Mouse (Mus musculus) adrenal gland, adult 2 months (tissue): ENCODE data around the gene Paqr8. TPM values are rescaled to one million over a fixed set of nuclear protein-coding genes. Genes with fewer than 3 reads are reported as not detected.

ENCODE experiments used
- DNase-seq: peaks from one replicate; pipeline ENCODE4 v3.0.0; 2021
- polyA plus RNA-seq: library from polyadenylated mRNA; depleted of rRNA; stranded (reverse); fragments of >200 nt; gene quantifications from 2 replicates; pipeline ENCODE4 v1.2.3, GENCODE M21; 2012; rRNA removed
- total RNA-seq, 2 experiments: library from RNA; stranded (reverse); gene quantifications; 2 replicates each; pipeline ENCODE4 v1.2.3; 2021

The Paqr8 gene
- total and polyA plus RNA-seq, 3 experiments = 39.7 to 147 (median 51.8) TPM

DNA sequence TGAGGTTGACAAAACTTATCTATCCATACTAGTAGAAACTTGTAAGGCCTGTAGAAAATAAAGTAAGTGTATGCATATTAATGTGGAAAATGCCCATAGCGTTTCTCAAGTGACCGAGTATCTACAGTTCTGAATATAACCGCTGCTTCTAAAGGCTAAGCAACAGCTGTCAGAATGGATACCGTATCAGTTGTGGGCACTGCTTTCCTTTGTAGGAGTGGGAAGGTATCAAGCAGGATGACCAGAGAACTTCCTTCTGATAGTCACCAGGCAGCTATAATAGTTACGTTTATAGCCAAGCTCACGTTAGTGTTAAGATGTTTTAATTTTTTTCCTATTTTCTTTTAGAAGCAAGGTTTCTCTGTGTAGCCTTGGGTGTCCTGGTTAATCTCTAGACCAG lies 83.0 kb downstream of the Paqr8 start:
- DNase-seq = no peak

DNA sequence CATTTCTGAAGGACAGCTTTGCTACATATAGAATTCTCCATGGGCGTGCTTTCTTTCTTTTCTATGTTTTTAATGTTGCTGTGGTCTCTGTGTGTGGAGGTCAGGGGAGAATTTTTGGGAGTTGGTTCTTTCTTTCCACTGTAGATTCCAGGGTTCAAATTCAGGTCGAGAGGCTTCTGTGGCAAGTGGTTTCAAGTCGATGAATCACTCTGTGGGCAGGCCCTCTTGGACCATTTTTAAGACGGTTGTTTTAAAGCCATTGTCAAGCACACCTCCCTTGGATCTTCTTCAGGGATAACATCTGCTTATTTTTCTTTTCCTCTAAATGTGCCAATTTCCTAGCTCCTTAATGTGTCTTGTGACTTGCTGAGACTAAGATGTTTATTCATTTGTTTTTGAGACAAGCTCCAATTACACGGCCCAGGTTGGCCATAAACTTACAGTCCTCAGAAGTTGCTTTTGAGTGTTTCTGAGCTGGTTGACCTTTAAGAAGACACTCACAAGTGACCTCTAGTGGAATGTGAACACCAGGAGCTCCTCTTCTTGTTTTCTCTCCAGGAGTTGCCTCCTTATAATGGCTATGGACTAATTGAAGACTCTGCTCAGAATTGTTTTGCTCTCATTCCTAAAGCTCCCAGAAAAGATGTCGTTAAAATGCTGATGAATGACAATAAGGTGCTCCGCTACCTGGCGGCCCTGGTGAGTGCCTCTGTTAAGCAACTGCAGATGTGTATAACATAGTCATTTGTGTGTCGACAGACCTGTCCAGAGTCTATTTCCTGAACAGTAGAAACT lies 84.1 kb downstream of the Paqr8 start:
- no peak for DNase-seq

DNA sequence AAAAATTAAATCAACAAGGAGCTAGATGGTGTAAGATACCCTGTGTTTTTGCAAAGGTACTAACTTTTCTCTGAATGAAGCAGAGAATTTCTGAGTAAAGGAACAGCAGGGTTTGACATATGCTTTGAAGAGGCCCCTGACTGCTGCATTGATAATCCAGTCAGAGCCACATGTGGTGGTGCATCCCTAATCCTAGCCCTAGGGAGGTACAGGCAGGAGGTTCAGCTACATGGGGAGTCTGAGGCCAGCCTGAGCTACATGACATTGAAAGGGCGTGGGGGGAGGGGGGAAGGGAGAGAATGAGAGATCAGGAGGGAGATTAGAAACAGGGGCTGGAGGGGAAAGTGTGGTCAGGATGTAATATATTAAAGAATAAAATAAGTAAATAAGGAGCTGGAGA lies 90.1 kb downstream of the Paqr8 start:
- DNase-seq = no peak

DNA sequence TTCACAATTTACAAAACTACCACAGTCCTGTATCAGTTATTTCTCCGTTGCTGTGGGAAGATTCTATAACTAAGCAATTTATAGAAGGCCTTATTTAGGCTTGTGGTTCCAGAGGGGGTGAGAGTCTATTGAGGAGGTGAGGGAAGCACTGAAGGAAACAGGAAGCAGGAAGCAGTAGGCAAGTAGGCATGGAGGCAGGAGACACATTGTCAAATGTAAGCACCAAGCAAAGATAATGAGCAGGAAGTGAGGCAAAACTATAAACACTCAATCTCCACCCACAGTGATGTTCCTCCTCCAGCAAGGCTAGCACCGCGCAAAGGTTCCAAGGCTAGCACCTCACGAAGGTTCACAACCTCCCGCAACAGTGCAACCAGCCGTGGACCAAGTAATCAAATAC lies 91.4 kb downstream of the Paqr8 start:
- no peak for DNase-seq

DNA sequence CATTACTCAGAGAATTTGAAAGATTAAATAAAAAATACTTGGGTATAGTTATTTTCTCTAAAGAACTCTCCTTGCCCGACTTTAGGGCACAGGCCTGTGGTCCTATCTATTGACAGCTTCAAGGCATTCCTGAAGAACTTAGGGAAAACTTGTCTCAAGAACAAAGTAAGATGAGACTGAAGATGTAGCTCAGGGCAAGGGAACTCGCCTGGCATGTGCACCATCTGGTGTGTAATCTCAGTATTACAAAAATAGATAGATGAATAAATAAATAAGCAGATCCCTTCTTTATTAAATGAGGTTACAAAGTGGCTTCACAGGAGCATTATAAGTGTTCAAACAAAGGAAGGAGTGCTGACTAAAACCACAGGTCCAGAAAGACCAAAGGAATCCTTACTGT lies 93.7 kb downstream of the Paqr8 start:
- DNase-seq = no peak

DNA sequence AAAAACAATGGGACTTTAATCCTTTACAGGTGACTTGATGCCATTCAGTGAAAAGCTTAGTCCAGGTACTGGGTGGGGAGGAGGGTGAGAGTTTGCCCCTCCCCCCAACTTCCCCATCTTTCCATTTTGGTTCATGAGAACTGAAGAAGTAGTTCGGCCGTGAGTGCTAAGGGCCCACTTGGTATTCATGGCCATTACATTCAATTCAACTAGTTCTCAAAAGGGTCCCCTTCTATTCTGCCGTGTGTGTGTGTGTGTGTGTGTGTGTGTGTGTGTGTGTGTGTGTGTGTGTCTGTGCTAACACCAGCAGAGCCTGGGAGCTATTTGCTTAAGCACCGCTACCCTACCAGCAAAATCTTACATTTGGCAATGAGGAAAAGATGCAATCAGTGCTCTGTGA lies 94.2 kb downstream of the Paqr8 start:
- no peak for DNase-seq

DNA sequence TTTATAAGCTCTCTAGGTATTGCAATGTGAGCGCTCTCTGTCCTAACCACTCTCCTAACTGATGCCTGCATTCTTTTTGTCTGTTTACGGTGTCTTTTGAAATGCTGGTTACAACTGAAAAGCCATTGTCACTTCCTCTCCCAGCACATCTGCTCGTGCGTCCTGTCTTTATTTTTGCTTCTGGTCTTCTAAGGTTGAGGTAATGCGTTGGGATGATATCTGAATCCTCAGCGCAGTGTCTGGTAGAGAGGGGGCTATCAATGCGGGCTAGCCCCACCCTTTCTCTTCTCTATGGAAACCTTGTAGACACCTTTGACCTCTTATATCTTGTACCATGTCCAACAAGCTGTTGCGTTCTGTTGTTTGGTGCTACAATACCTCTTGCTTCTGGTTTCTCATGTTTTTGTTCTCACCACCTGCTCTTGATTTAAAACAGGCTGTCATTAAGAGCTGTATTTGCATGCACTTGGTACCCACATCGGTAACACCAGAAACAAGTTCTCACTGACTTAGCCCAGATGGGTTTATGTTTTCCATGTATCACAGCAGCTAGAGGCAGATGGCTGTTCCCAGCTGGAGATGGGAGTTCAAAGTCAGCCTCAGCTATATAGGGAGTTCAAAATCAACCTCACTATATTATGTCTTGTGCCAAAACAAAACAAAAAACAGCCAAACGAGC lies 96.1 kb downstream of the Paqr8 start:
- no peak for DNase-seq

Other genes starting within 250 kb of the Paqr8 start
- not detected for gene Il17a, start 159.7 kb upstream of the Paqr8 start, total RNA-seq
- gene Il17a, start 159.7 kb upstream of the Paqr8 start, polyA plus RNA-seq = not detected in 2 replicates
- not detected for gene Il17f, start 100.0 kb upstream of the Paqr8 start, total RNA-seq
- not detected in 2 replicates for gene Il17f, start 100.0 kb upstream of the Paqr8 start, polyA plus RNA-seq
- 10 to 100 TPM; 12.6 to 13.6 TPM for gene Mcm3, start 70.3 kb upstream of the Paqr8 start, total RNA-seq
- gene Mcm3, start 70.3 kb upstream of the Paqr8 start, polyA plus RNA-seq = 4.7 and 6.7 TPM in 2 replicates
- 1 to 10 TPM; 1.7 to 2.1 TPM for gene Efhc1, start 61.0 kb downstream of the Paqr8 start, total RNA-seq
- gene Efhc1, start 61.0 kb downstream of the Paqr8 start, polyA plus RNA-seq = 0.35 and 0.41 TPM in 2 replicates
- gene Tram2, start 188.6 kb downstream of the Paqr8 start, total RNA-seq = 1 to 10 TPM; 4.0 to 5.4 TPM
- 2.0 and 2.2 TPM in 2 replicates for gene Tram2, start 188.6 kb downstream of the Paqr8 start, polyA plus RNA-seq